Mouse (Mus musculus): Measurements from ENCODE around the gene Plekho2. TPM values are rescaled to one million over a fixed set of nuclear protein-coding genes. Genes with fewer than 3 reads are reported as not detected.

Plekho2 gene
- total and polyA plus RNA-seq, 3 experiments, result 9.9 to 16.5 (median 11.1) TPM

GRCm38 (mm10) chr9:65583045-65583444 lies 3.2 kb upstream of the Plekho2 start:
- H3K36me3 ChIP-seq (ENCODE audit: control insufficient read depth, insufficient read depth, low read length), result no peaks in the 10 kb centered on the region
- H3K4me1 ChIP-seq (ENCODE audit: control insufficient read depth, insufficient read depth, low read length), result peaks cover 12% of the 10 kb centered on the region
- H3K9ac ChIP-seq (ENCODE audit: low read depth, low read length), result no peak overlapping the region
- no peaks in the 10 kb centered on the region for H3K27me3 ChIP-seq (ENCODE audit: control insufficient read depth, insufficient read depth, low read length)
- no peak overlapping the region for H3K4me3 ChIP-seq
- TF ChIP-seq EP300 (IDR thresholded peaks at IDR 0.05; ENCODE audit: insufficient read depth, low read depth, low read length), result no peak
- TF ChIP-seq POLR2A (IDR thresholded peaks at IDR 0.05; ENCODE audit: insufficient read depth, low read depth, low read length), result no peak
- no peak for TF ChIP-seq CTCF (IDR thresholded peaks at IDR 0.05)
- peak in 1 of 2 experiments; percentile 50 for DNase-seq
- intact Hi-C loops (cut with DNase I), result loop anchor here (5.0 kb wide), 1 partner anchor 121 kb away; the partner anchor contains the start of gene Spg21
- no peaks in the 10 kb centered on the region for H3K79me2 ChIP-seq (replicated peaks; ENCODE audit: control insufficient read depth, insufficient read depth, low read length)
- H3K27ac ChIP-seq, result no peak overlapping the region
- WGBS, result 23% methylated on average over 8 of the region's 8 CpGs

DNA sequence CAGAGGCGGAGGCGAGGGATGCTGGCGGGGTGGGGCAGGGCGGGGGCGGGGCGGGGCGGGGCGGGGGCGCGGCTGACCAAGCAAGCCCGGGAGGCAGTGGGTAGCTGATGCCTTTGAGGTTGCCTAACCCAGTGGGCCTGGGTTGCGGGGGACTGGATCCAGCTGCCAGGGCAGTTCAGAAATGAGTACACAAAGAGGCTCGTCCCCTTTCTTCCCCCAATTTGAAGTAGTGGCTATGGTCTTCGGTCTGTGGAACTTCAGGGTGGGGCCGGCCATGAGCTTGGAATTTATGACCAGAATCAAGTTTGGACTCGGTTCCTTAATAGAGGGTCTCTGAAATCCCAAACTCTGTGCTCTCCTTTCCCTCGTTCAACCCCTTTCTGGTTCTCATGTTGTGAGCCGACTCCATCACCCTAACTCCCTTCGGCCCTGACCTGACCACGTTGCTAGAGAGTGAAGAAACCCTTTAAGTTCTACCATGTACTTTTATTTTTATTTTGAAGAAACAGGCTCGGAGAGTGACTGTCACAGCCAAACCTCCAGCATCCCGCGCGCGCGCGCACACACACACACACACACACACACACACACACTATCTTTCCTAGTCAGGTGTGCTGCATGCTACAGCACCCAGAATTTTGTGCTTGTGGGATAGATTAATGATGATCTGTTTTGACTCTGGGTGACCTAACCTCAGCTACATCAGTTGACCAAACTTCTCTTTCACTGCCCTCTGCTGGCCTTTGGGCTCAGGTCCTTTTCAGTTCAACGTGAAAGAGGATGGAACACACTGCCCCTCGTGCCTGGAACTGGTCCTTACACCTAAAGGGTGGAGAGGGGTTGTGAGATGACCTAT lies 789 bp upstream of the Plekho2 start:
- intact Hi-C loops (cut with DNase I), result loop anchor here (1.0 to 5.0 kb wide), 2 partner anchors 56 to 118 kb away; partner anchors contain the start of gene Spg21
- 3% methylated on average over 26 of the region's 29 CpGs for WGBS
- peak; percentile 85 to 90 for DNase-seq
- Histone ChIP-seq H3K9ac (ENCODE audit: low read depth, low read length) (peak overlapping the region; percentile 43), H3K4me3 (peak overlapping the region; percentile 59), H3K27ac (peak overlapping the region; percentile 75), H3K79me2 (replicated peaks; ENCODE audit: control insufficient read depth, insufficient read depth, low read length) (no peaks in the 10 kb centered on the region), H3K27me3 (ENCODE audit: control insufficient read depth, insufficient read depth, low read length) (no peaks in the 10 kb centered on the region), H3K36me3 (ENCODE audit: control insufficient read depth, insufficient read depth, low read length) (no peaks in the 10 kb centered on the region; the same call in 1 of the 2 replicates), H3K4me1 (ENCODE audit: control insufficient read depth, insufficient read depth, low read length) (peaks cover 18% of the 10 kb centered on the region)
- TF ChIP-seq EP300 (IDR thresholded peaks at IDR 0.05; ENCODE audit: insufficient read depth, low read depth, low read length) (peak; percentile 97), CTCF (IDR thresholded peaks at IDR 0.05) (peak; percentile 87), POLR2A (IDR thresholded peaks at IDR 0.05; ENCODE audit: insufficient read depth, low read depth, low read length) (peak; percentile 62)

DNA sequence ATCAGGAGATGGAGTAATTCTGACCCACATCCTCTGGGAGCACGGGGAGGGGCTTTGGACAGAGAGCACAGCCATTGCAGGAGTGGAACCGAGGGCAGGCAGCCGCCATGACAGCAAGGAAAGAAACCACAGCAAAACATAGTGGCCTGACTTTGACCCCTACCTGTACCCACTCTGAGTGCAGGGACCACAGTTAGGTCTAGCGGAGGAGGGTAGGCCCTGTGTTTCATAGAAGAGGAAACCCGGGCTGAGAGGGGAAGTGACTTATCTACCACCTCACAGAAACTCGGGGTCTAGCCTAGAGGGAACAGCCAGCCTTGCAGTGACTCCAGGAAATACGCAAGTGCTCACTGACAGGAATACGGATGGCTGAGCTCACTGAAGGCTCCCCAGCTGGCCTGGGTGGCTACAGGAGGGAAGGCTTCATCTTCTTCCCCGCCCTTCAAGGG lies 1.0 kb downstream of the Plekho2 start:
- Histone ChIP-seq H3K79me2 (replicated peaks; ENCODE audit: control insufficient read depth, insufficient read depth, low read length) (no peaks in the 10 kb centered on the region), H3K9ac (ENCODE audit: low read depth, low read length) (peak overlapping the region; percentile 77), H3K36me3 (ENCODE audit: control insufficient read depth, insufficient read depth, low read length) (no peaks in the 10 kb centered on the region; the same call in 1 of the 2 replicates), H3K4me1 (ENCODE audit: control insufficient read depth, insufficient read depth, low read length) (peaks cover 25% of the 10 kb centered on the region), H3K4me3 (peak overlapping the region; percentile 90), H3K27ac (peak overlapping the region; percentile 92), H3K27me3 (ENCODE audit: control insufficient read depth, insufficient read depth, low read length) (no peaks in the 10 kb centered on the region)
- intact Hi-C loops (cut with DNase I), result loop anchor here (2.0 kb wide), 1 partner anchor 28 kb away; no protein-coding TSS in a partner anchor
- peak; percentile 61 to 76 for DNase-seq
- 0 out of 2 replicates have a peak, but pooled peaks have one; percentile 23 for TF ChIP-seq EP300 (IDR thresholded peaks at IDR 0.05; ENCODE audit: insufficient read depth, low read depth, low read length)
- TF ChIP-seq POLR2A (IDR thresholded peaks at IDR 0.05; ENCODE audit: insufficient read depth, low read depth, low read length), result peak; percentile 58; the same call in 1 of the 2 replicates
- TF ChIP-seq CTCF (IDR thresholded peaks at IDR 0.05), result no peak
- WGBS, result 25% methylated on average over 9 of the region's 9 CpGs

DNA sequence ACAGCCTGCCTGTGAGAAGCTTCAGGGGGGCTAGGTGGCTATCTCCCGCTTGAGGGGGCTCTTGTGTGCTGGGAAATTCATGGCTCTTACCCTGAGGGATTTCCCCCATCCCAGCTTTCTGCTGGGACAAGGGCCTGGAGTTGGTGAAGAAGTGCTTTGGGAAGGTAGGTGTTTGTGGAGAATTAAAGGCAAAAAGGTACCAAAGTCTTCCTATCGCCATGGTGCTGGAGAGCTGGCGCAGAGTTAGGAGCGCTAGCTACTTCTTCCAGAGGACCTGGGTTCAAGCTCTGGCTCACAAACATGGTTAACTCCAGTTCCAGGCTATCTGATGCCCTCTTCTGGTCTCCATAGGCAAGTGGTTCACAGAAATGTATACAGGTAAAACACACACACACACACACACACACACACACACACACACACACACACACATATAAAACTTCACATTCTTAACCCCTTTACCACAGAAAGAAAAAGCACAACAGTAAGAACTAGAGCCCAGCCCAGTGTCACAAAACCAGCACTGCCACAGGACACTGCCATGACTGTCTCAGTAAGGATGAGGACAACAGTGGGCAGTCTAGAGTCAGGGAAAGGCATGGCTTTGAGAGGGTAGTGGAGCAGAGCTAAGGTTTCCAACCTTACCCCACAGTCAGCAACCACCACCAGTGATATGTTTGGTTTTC lies 2.2 kb downstream of the Plekho2 start:
- WGBS, result 89% methylated on average over 4 of the region's 4 CpGs
- peak overlapping the region; percentile 30; the same call in 1 of the 2 replicates for H3K4me3 ChIP-seq

DNA sequence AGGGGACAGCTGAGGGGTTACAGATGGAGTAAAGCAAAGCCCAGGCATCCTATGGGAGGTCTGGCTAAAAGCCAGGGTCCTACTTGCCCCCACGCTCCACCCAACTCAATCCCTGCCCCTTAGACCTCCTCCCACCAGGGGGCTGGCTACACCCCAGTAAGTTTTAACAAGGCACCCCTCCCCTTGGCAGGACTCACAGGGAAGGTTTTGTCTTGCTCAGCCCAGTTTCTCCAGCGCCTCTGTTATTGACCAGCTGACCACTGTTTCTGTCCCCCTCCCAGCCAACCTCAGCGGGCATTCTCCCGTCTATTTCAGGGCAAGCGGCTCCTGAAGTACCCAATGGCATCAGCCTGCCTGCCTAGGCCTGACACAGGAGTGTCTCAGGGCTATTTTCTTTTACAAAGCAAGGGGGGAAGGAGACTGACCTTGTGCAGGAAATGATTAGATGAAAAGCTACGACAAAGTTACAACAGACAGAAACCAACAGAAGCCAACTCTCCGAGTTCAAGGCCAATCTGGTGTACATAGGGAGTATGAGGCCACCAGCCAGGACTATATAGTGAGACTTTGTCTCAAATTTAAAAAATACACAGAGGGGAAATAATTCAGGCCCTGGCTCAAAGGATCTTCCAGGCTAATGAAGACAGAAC lies 2.9 kb downstream of the Plekho2 start:
- Histone ChIP-seq H3K4me3 (peak overlapping the region; percentile 30; the same call in 1 of the 2 replicates), H3K4me1 (ENCODE audit: control insufficient read depth, insufficient read depth, low read length) (peaks cover 25% of the 10 kb centered on the region), H3K36me3 (ENCODE audit: control insufficient read depth, insufficient read depth, low read length) (no peaks in the 10 kb centered on the region; the same call in 1 of the 2 replicates), H3K9ac (ENCODE audit: low read depth, low read length) (peak overlapping the region; percentile 21), H3K27ac (peak overlapping the region; percentile 67), H3K79me2 (replicated peaks; ENCODE audit: control insufficient read depth, insufficient read depth, low read length) (no peaks in the 10 kb centered on the region; the same call in 1 of the 2 replicates), H3K27me3 (ENCODE audit: control insufficient read depth, insufficient read depth, low read length) (no peaks in the 10 kb centered on the region)
- 37% methylated on average over 7 of the region's 7 CpGs for WGBS
- peak; percentile 59 to 62 for DNase-seq
- intact Hi-C loops (cut with DNase I), result no loop called here
- TF ChIP-seq POLR2A (IDR thresholded peaks at IDR 0.05; ENCODE audit: insufficient read depth, low read depth, low read length) (no peak), CTCF (IDR thresholded peaks at IDR 0.05) (no peak), EP300 (IDR thresholded peaks at IDR 0.05; ENCODE audit: insufficient read depth, low read depth, low read length) (no peak)

More for the DNA sequence above, 2.2 kb downstream of the Plekho2 start:
- Histone ChIP-seq H3K27me3 (ENCODE audit: control insufficient read depth, insufficient read depth, low read length) (no peaks in the 10 kb centered on the region), H3K27ac (peak overlapping the region; percentile 92), H3K36me3 (ENCODE audit: control insufficient read depth, insufficient read depth, low read length) (no peaks in the 10 kb centered on the region; the same call in 1 of the 2 replicates), H3K79me2 (replicated peaks; ENCODE audit: control insufficient read depth, insufficient read depth, low read length) (no peaks in the 10 kb centered on the region; the same call in 1 of the 2 replicates), H3K4me1 (ENCODE audit: control insufficient read depth, insufficient read depth, low read length) (peaks cover 25% of the 10 kb centered on the region), H3K9ac (ENCODE audit: low read depth, low read length) (peak overlapping the region; percentile 24; the same call in 1 of the 2 replicates)
- DNase-seq, result no peak
- TF ChIP-seq CTCF (IDR thresholded peaks at IDR 0.05) (0 out of 2 replicates have a peak, but pooled peaks have one; percentile 10), POLR2A (IDR thresholded peaks at IDR 0.05; ENCODE audit: insufficient read depth, low read depth, low read length) (no peak)
- intact Hi-C loops (cut with DNase I), result loop anchor here (2.0 kb wide), 1 partner anchor 27 kb away; no protein-coding TSS in a partner anchor

Measured in heart, adult 2 months (tissue).